Mouse (Mus musculus) liver, embryonic 13.5 days (tissue): ENCODE results near the gene Oxld1. TPM values are rescaled to one million over a fixed set of nuclear protein-coding genes. Genes with fewer than 3 reads are reported as not detected.
"Not testable (repeated sequence)": the region's sequence is repeated elsewhere in the genome, so short reads cannot be mapped to it uniquely, and the experiment has no call there.

Experiments
- ATAC-seq: fragments of 200-750 bp; cut with Nextera tagmentation; 2 replicates; pipeline ENCODE4 v1.8.0; 2017; ENCODE audit warnings: low read depth, mild to moderate bottlenecking, moderate number of reproducible peaks, moderate library complexity
- DNase-seq: peaks from one replicate; pipeline ENCODE4 v3.0.0; 2022
- H3K27ac ChIP-seq: fragments of 300-500 bp; sonication (generic); 2 replicates; pipeline ENCODE4 v1.5.1; 2015; ENCODE audit warnings: moderate library complexity, mild to moderate bottlenecking, inconsistent platforms
- H3K27me3 ChIP-seq: fragments of 300-500 bp; sonication (generic); 2 replicates; pipeline ENCODE4 v1.6.1; 2015; ENCODE audit warnings: mild to moderate bottlenecking, inconsistent platforms
- H3K36me3 ChIP-seq: fragments of 300-500 bp; sonication (generic); 2 replicates; pipeline ENCODE4 v1.6.1; 2015; ENCODE audit warnings: mild to moderate bottlenecking, inconsistent platforms
- H3K4me1 ChIP-seq: fragments of 300-500 bp; sonication (generic); replicated peaks from 2 replicates; pipeline ENCODE4 v1.6.1; 2015; ENCODE audit warnings: inconsistent platforms
- H3K4me2 ChIP-seq: fragments of 300-500 bp; sonication (generic); 2 replicates; pipeline ENCODE4 v1.6.1; 2015; ENCODE audit warnings: inconsistent platforms, mild to moderate bottlenecking, moderate library complexity
- H3K4me3 ChIP-seq: fragments of 300-500 bp; sonication (generic); replicated peaks from 2 replicates; pipeline ENCODE4 v1.5.1; 2015; ENCODE audit warnings: mild to moderate bottlenecking, inconsistent platforms
- H3K9ac ChIP-seq: fragments of 300-500 bp; sonication (generic); 2 replicates; pipeline ENCODE4 v1.6.1; 2015; ENCODE audit warnings: mild to moderate bottlenecking, inconsistent platforms
- H3K9me3 ChIP-seq: fragments of 300-500 bp; sonication (generic); replicated peaks from 2 replicates; pipeline ENCODE4 v1.6.1; 2016; ENCODE audit warnings: inconsistent platforms
- WGBS: fragments of 180-500 bp; shearing (Covaris S2); methylation state at CpG from one replicate; pipeline ENCODE4 v1.1.7; 2015; ENCODE audit not compliant: insufficient replicate concordance; 5-methylcytosine and 5-hydroxymethylcytosine counted together
- polyA plus RNA-seq: library from polyadenylated mRNA; unstranded; fragments of >200 nt; fragmentation: Nextera tagmentation; extraction: Ambion mirVana; gene quantifications from 2 replicates; pipeline ENCODE4 v1.2.1, GENCODE M21; 2015

Oxld1 gene
- polyA plus RNA-seq, 1 experiment from 2014 or later, result 8.4 TPM

GRCm38 (mm10) chr11:120422651-120423568 is 35.0 kb downstream of the Oxld1 start:
- peaks cover 94% of the 10 kb centered on the region for H3K36me3 ChIP-seq
- H3K4me2 ChIP-seq, result no peak overlapping the region
- H3K27me3 ChIP-seq, result no peaks in the 10 kb centered on the region
- no peak overlapping the region for H3K27ac ChIP-seq
- H3K4me1 ChIP-seq, result no peaks in the 10 kb centered on the region
- no peak for DNase-seq
- no peak for ATAC-seq
- 78% methylated on average over 13 of the region's 13 CpGs for WGBS
- H3K9me3 ChIP-seq, result no peaks in the 10 kb centered on the region
- H3K9ac ChIP-seq, result no peak overlapping the region
- no peak overlapping the region for H3K4me3 ChIP-seq

- DNase-seq (no peak), ATAC-seq (no peak)
- Histone ChIP-seq H3K4me1 (no peaks in the 10 kb centered on the region), H3K36me3 (peaks cover 98% of the 10 kb centered on the region), H3K4me3 (no peak overlapping the region), H3K9me3 (no peaks in the 10 kb centered on the region), H3K4me2 (no peak overlapping the region), H3K27me3 (no peaks in the 10 kb centered on the region), H3K9ac (no peak overlapping the region), H3K27ac (no peak overlapping the region)
- 95% methylated on average over 1 of the region's 1 CpGs for WGBS
These were observed 39.3 kb downstream of the Oxld1 start for GRCm38 (mm10) chr11:120418592-120418991.

GRCm38 (mm10) chr11:120417852-120418251 is 40.0 kb downstream of the Oxld1 start:
- Histone ChIP-seq H3K4me1 (no peaks in the 10 kb centered on the region), H3K27ac (no peak overlapping the region), H3K9ac (no peak overlapping the region), H3K27me3 (no peaks in the 10 kb centered on the region), H3K9me3 (no peaks in the 10 kb centered on the region), H3K4me2 (no peak overlapping the region), H3K4me3 (no peak overlapping the region), H3K36me3 (peaks cover 98% of the 10 kb centered on the region)
- DNase-seq (no peak), ATAC-seq (no peak)
- WGBS, result 88% methylated on average over 7 of the region's 7 CpGs

GRCm38 (mm10) chr11:120413621-120414020 is 44.2 kb downstream of the Oxld1 start:
- peaks cover 98% of the 10 kb centered on the region for H3K36me3 ChIP-seq
- not testable (repeated sequence) for ATAC-seq, H3K4me3 ChIP-seq, H3K4me1 ChIP-seq, DNase-seq, H3K4me2 ChIP-seq, H3K9ac ChIP-seq, H3K27ac ChIP-seq, H3K9me3 ChIP-seq, H3K27me3 ChIP-seq
- WGBS, result 92% methylated on average over 7 of the region's 10 CpGs

Other genes with a start within 250 kb of the Oxld1 start
- gene Bahcc1, start 225.1 kb downstream of the Oxld1 start, polyA plus RNA-seq, result 1.3 and 1.4 TPM in 2 replicates
- 712 and 750 TPM in 2 replicates for gene Actg1, start 109.5 kb downstream of the Oxld1 start, polyA plus RNA-seq
- not detected in 2 replicates for gene Fscn2, start 96.5 kb downstream of the Oxld1 start, polyA plus RNA-seq
- gene Faap100, start 79.3 kb downstream of the Oxld1 start, polyA plus RNA-seq, result 7.8 and 8.7 TPM in 2 replicates
- 22.3 and 26.8 TPM in 2 replicates for gene Nploc4, start 20.4 kb downstream of the Oxld1 start, polyA plus RNA-seq
- gene Tspan10, start 15.4 kb downstream of the Oxld1 start, polyA plus RNA-seq, result not detected in 2 replicates
- gene Pde6g, start 4.6 kb downstream of the Oxld1 start, polyA plus RNA-seq, result 0.12 TPM in 1 of 2 replicates, not detected in the other
- gene Ccdc137, start within 50 bp of the Oxld1 start, polyA plus RNA-seq, result 20.2 and 23.1 TPM in 2 replicates
- gene Arl16, start 9.5 kb upstream of the Oxld1 start, polyA plus RNA-seq, result 15.9 and 16.0 TPM in 2 replicates
- gene Mrpl12, start 26.5 kb upstream of the Oxld1 start, polyA plus RNA-seq, result 142 and 150 TPM in 2 replicates
- 42.2 and 44.1 TPM in 2 replicates for gene Slc25a10, start 33.8 kb upstream of the Oxld1 start, polyA plus RNA-seq
- gene Gcgr, start 72.6 kb upstream of the Oxld1 start, polyA plus RNA-seq, result 10.0 and 10.7 TPM in 2 replicates
- gene Mcrip1, start 91.7 kb upstream of the Oxld1 start, polyA plus RNA-seq, result 45.7 and 46.9 TPM in 2 replicates
- gene Ppp1r27, start 93.1 kb upstream of the Oxld1 start, polyA plus RNA-seq, result 0.22 TPM in 1 of 2 replicates, not detected in the other
- 403 and 453 TPM in 2 replicates for gene P4hb, start 115.2 kb upstream of the Oxld1 start, polyA plus RNA-seq
- 258 and 276 TPM in 2 replicates for gene Arhgdia, start 123.6 kb upstream of the Oxld1 start, polyA plus RNA-seq
- gene Alyref, start 140.3 kb upstream of the Oxld1 start, polyA plus RNA-seq, result 379 and 416 TPM in 2 replicates
- gene Anapc11, start 140.4 kb upstream of the Oxld1 start, polyA plus RNA-seq, result 99.1 and 102 TPM in 2 replicates
- gene Npb, start 150.4 kb upstream of the Oxld1 start, polyA plus RNA-seq, result 9.5 and 12.6 TPM in 2 replicates
- gene Pcyt2, start 159.9 kb upstream of the Oxld1 start, polyA plus RNA-seq, result 114 and 116 TPM in 2 replicates
- 33.8 and 34.3 TPM in 2 replicates for gene Sirt7, start 167.2 kb upstream of the Oxld1 start, polyA plus RNA-seq
- 39.8 and 40.0 TPM in 2 replicates for gene Mafg, start 175.5 kb upstream of the Oxld1 start, polyA plus RNA-seq
- gene Pycr1, start 185.7 kb upstream of the Oxld1 start, polyA plus RNA-seq, result 6.0 and 6.9 TPM in 2 replicates
- 0.23 TPM in 1 of 2 replicates, not detected in the other for gene Myadml2, start 190.1 kb upstream of the Oxld1 start, polyA plus RNA-seq
- gene Notum, start 203.1 kb upstream of the Oxld1 start, polyA plus RNA-seq, result 0.27 and 0.36 TPM in 2 replicates
- gene Aspscr1, start 214.9 kb upstream of the Oxld1 start, polyA plus RNA-seq, result 49.2 and 52.5 TPM in 2 replicates